12 mouse cellular contexts compared by ENCODE assay signal in genomic region chr16:31570311-31571139, GRCm38 (mm10).
DNase-seq lines count a peak whose midpoint lies in the region; ATAC-seq and TF ChIP-seq lines count a peak whose summit lies in the region.
"Had no signal": no experiment of that assay in that cellular context is flagged by ENCODE, and none has a peak within 500 bp of the region (broad histone marks: within the 10 kb centered on the region; RNA-seq: fewer than 3 reads in every experiment).

No protein-coding gene starts in this region.

- no peak overlapping the region for H3K4me3 ChIP-seq in liver, postnatal 0 days (ENCODE audit: low read depth, low read length)
- H3K4me3 ChIP-seq: erythroblast, embryonic 14.5 days; left cerebral cortex, adult 2 months; midbrain, embryonic 12.5 days had no signal

- intact Hi-C loops in heart, postnatal 25 days (cut with DNase I), result no loop called here

- H3K9me3 ChIP-seq in liver, postnatal 0 days (ENCODE audit: low read length), result no peaks in the 10 kb centered on the region
- H3K9me3 ChIP-seq: midbrain, embryonic 12.5 days had no signal

- TF ChIP-seq CTCF in liver, postnatal 0 days (IDR thresholded peaks at IDR 0.05; ENCODE audit: low read depth), result no peak

- H3K27me3 ChIP-seq in liver, postnatal 0 days (ENCODE audit: insufficient read depth, low read length), result no peaks in the 10 kb centered on the region
- H3K27me3 ChIP-seq: midbrain, embryonic 12.5 days; Patski had no signal

- H3K9ac ChIP-seq in liver, postnatal 0 days (replicated peaks), result no peak overlapping the region
- H3K9ac ChIP-seq: midbrain, embryonic 12.5 days had no signal

- H3K27ac ChIP-seq in liver, postnatal 0 days (ENCODE audit: low read depth), result no peak overlapping the region
- H3K27ac ChIP-seq: left cerebral cortex, adult 2 months; midbrain, embryonic 12.5 days had no signal

- H3K4me2 ChIP-seq in liver, postnatal 0 days (ENCODE audit: low read depth, low read length), result no peak overlapping the region
- H3K4me2 ChIP-seq: midbrain, embryonic 12.5 days had no signal

- DNase-seq in heart, adult 18-20 months, result peak; percentile 33 to 40
- DNase-seq in heart, postnatal 25 days (ENCODE audit: low spot score), result no peak
- DNase-seq in 3T3-L1 (ENCODE audit: low read depth, low spot score), result peak; percentile 63
- peak; percentile 88 for DNase-seq in adrenal gland, postnatal 10 days
- DNase-seq in gastrocnemius, adult 8-10 months (ENCODE audit: low spot score in 2 of 2), result peak; percentile 48 to 62
- DNase-seq in liver, postnatal 0 days, result no peak
- DNase-seq in thymus, postnatal 14 days, result no peak

- H3K4me1 ChIP-seq in liver, postnatal 0 days (ENCODE audit: insufficient read depth), result no peaks in the 10 kb centered on the region
- H3K4me1 ChIP-seq: midbrain, embryonic 12.5 days had no signal

- TF ChIP-seq EP300 in liver, postnatal 0 days (IDR thresholded peaks at IDR 0.05; ENCODE audit: low read depth), result no peak

- no peaks in the 10 kb centered on the region for H3K36me3 ChIP-seq in liver, postnatal 0 days (replicated peaks; ENCODE audit: insufficient read depth, low read length)
- H3K36me3 ChIP-seq: midbrain, embryonic 12.5 days had no signal

- no peak for ATAC-seq in liver, postnatal 0 days
- ATAC-seq in erythroid progenitor cell, adult 5-6 weeks (replicated peaks; ENCODE audit: low FRiP score, poor library complexity, severe bottlenecking), result no peak
- ATAC-seq: Patski had no signal

- 78% methylated on average over 20 of the region's 20 CpGs for WGBS in liver, postnatal 0 days (ENCODE audit: insufficient replicate concordance)

Comparison
In these comparisons a context has a peak if more than half of its experiments do, and no peak if none do; other contexts are left out.
1. DNase-seq: peak in heart, adult 18-20 months (2 of 2), 3T3-L1 (single experiment), adrenal gland, postnatal 10 days (single experiment) and gastrocnemius, adult 8-10 months (2 of 2); none in heart, postnatal 25 days (single experiment), liver, postnatal 0 days (single experiment) and thymus, postnatal 14 days (single experiment).